Mouse (Mus musculus) liver, embryonic 14.5 days (tissue): ENCODE results near the gene Tmem237. TPM values are rescaled to one million over a fixed set of nuclear protein-coding genes. Genes with fewer than 3 reads are reported as not detected.
A peak's percentile ranks its signal among the peaks of the same experiment; 100 is the strongest.

Experiments used
- ATAC-seq: fragments of 200-750 bp; cut with Nextera tagmentation; 2 replicates; pipeline ENCODE4 v1.8.0; 2017; ENCODE audit warnings: moderate number of reproducible peaks, mild to moderate bottlenecking, moderate library complexity; ENCODE audit not compliant: insufficient read depth
- DNase-seq, 3 experiments: peaks; one replicate each; pipeline ENCODE4 v3.0.0-alpha.2; 2012 to 2013; ENCODE audit warnings: low read depth in 3 of 3, low spot score in 3 of 3
- H3K27ac ChIP-seq: fragments of 300-500 bp; sonication (generic); 2 replicates; pipeline ENCODE4 v1.5.1; 2014; ENCODE audit warnings: moderate library complexity, mild to moderate bottlenecking, control low read depth, inconsistent platforms
- H3K27me3 ChIP-seq: fragments of 300-500 bp; sonication (generic); 2 replicates; pipeline ENCODE4 v1.6.1; 2014; ENCODE audit warnings: mild to moderate bottlenecking, low read length, moderate library complexity; ENCODE audit not compliant: control insufficient read depth, insufficient read depth
- H3K36me3 ChIP-seq: fragments of 300-500 bp; sonication (generic); replicated peaks from 2 replicates; pipeline ENCODE4 v1.6.1; 2014; ENCODE audit warnings: low read depth; ENCODE audit not compliant: control insufficient read depth, insufficient read depth
- H3K4me1 ChIP-seq, 2 experiments: fragments of 200-500 bp in 1 of 2; fragments of 300-500 bp in 1 of 2; sonication (generic) in 1 of 2; replicated peaks; 2 replicates each; pipeline ENCODE4 v1.6.1; 2012 to 2014; ENCODE audit warnings: antibody characterized with exemption in 1 of 2, inconsistent platforms in 1 of 2, low read length in 1 of 2; ENCODE audit not compliant: control insufficient read depth in 2 of 2, insufficient read depth in 2 of 2
- H3K4me2 ChIP-seq: fragments of 300-500 bp; sonication (generic); 2 replicates; pipeline ENCODE4 v1.6.1; 2014; ENCODE audit warnings: low read depth, mild to moderate bottlenecking, control low read depth, moderate library complexity
- H3K4me3 ChIP-seq, 2 experiments: fragments of 200-500 bp in 1 of 2; fragments of 300-500 bp in 1 of 2; sonication (generic) in 1 of 2; 2 replicates each; pipeline ENCODE4 v1.5.1; 2012 to 2014; ENCODE audit warnings: low read depth in 2 of 2, low read length in 2 of 2, mild to moderate bottlenecking in 2 of 2, control low read depth in 1 of 2, inconsistent platforms in 1 of 2, moderate library complexity in 1 of 2; ENCODE audit not compliant: insufficient read depth in 1 of 2
- H3K9ac ChIP-seq: fragments of 300-500 bp; sonication (generic); replicated peaks from 2 replicates; pipeline ENCODE4 v1.6.1; 2014; ENCODE audit warnings: mild to moderate bottlenecking, control low read depth, moderate library complexity
- H3K9me3 ChIP-seq: fragments of 300-500 bp; sonication (generic); 2 replicates; pipeline ENCODE4 v1.6.1; 2016; ENCODE audit warnings: low read length, mixed read lengths; ENCODE audit not compliant: control insufficient read depth
- CTCF ChIP-seq: IDR thresholded peaks from 2 replicates; pipeline ENCODE4 v1.5.1; 2016; ENCODE audit warnings: antibody characterized with exemption, low read depth, control low read depth
- EP300 ChIP-seq: IDR thresholded peaks from 2 replicates; pipeline ENCODE4 v1.6.1; 2016; ENCODE audit warnings: antibody characterized with exemption, low read depth
- WGBS: fragments of 180-500 bp; shearing (Covaris S2); extraction: QIAGEN DNeasy Blood & Tissue Kit; methylation state at CpG from one replicate; pipeline ENCODE4 v1.1.7; 2014; ENCODE audit not compliant: insufficient replicate concordance; 5-methylcytosine and 5-hydroxymethylcytosine counted together
- polyA plus RNA-seq, 2 experiments: library from polyadenylated mRNA; depleted of rRNA in 1 of 2; stranded (reverse) in 1 of 2; unstranded in 1 of 2; fragments of >200 nt; fragmentation: Nextera tagmentation in 1 of 2; extraction: Ambion mirVana in 1 of 2; gene quantifications; 2 replicates each; pipeline versions ENCODE4 v1.2.1 to v1.2.3; 2012 to 2014

Tmem237 gene
- polyA plus RNA-seq (2012; rRNA removed) (3.1 and 4.3 TPM in 2 replicates), polyA plus RNA-seq (2014; fragmentation: Nextera tagmentation; extraction: Ambion mirVana) (6.5 and 6.9 TPM in 2 replicates)

- Histone ChIP-seq H3K9ac (peak within 1 kb of the TSS; percentile 61), H3K4me1 (peaks cover 0 to 6% of the 10 kb centered on the region in 2 experiments; a peak in 3 of 4 replicates), H3K4me2 (peak within 1 kb of the TSS; percentile 69), H3K27me3 (no peaks in the 10 kb centered on the region), H3K9me3 (no peaks in the 10 kb centered on the region), H3K36me3 (no peaks in the 10 kb centered on the region), H3K4me3 (peak within 1 kb of the TSS; percentile 59 to 80), H3K27ac (no peak within 1 kb of the TSS)
- WGBS, result under 1% methylated on average over 74 of the region's 74 CpGs
- TF ChIP-seq CTCF (no peak), EP300 (no peak)
- ATAC-seq (peak; percentile 97), DNase-seq (peak; percentile 68 to 74 (median 70))
Observed at GRCm38 (mm10) chr1:59119720-59120457, at the start of gene Tmem237. Gene Tmem237 (minus strand): TSS chr1:59120408.

GRCm38 (mm10) chr1:59169586-59169985, 49.4 kb upstream of the Tmem237 start:
- Histone ChIP-seq H3K9ac (no peak overlapping the region), H3K27me3 (no peaks in the 10 kb centered on the region), H3K9me3 (no peaks in the 10 kb centered on the region), H3K4me3 (no peak overlapping the region), H3K27ac (no peak overlapping the region), H3K4me1 (peaks cover 0 to 15% of the 10 kb centered on the region in 2 experiments; a peak in 3 of 4 replicates), H3K36me3 (no peaks in the 10 kb centered on the region), H3K4me2 (no peak overlapping the region)
- DNase-seq (no peak), ATAC-seq (no peak)
- no peak for TF ChIP-seq EP300
- TF ChIP-seq CTCF, result no peak
- WGBS, result 73% methylated on average over 6 of the region's 6 CpGs

- H3K9ac ChIP-seq, result no peak overlapping the region
- TF ChIP-seq EP300, result no peak
- no peak for TF ChIP-seq CTCF
- peaks cover 0 to 15% of the 10 kb centered on the region in 2 experiments; a peak in 3 of 4 replicates for H3K4me1 ChIP-seq
- no peak overlapping the region for H3K4me2 ChIP-seq
- H3K9me3 ChIP-seq, result no peaks in the 10 kb centered on the region
- H3K36me3 ChIP-seq, result no peaks in the 10 kb centered on the region
- no peak overlapping the region for H3K27ac ChIP-seq
- ATAC-seq (no peak), DNase-seq (no peak)
- WGBS, result 76% methylated on average over 2 of the region's 2 CpGs
- H3K27me3 ChIP-seq, result no peaks in the 10 kb centered on the region
- no peak overlapping the region for H3K4me3 ChIP-seq
Observed at GRCm38 (mm10) chr1:59168556-59168955, 48.3 kb upstream of the Tmem237 start.

GRCm38 (mm10) chr1:59167654-59168425, 47.6 kb upstream of the Tmem237 start:
- no peaks in the 10 kb centered on the region for H3K9me3 ChIP-seq

More at GRCm38 (mm10) chr1:59167654-59168425, 47.6 kb upstream of the Tmem237 start:
- no peak for TF ChIP-seq CTCF
- no peak for TF ChIP-seq EP300
- ATAC-seq (no peak), DNase-seq (no peak)
- H3K4me1 ChIP-seq, result peaks cover 0 to 11% of the 10 kb centered on the region in 2 experiments; a peak in 3 of 4 replicates
- no peaks in the 10 kb centered on the region for H3K36me3 ChIP-seq
- H3K9ac ChIP-seq, result no peak overlapping the region
- H3K4me2 ChIP-seq, result no peak overlapping the region
- no peak overlapping the region for H3K4me3 ChIP-seq
- H3K27ac ChIP-seq, result no peak overlapping the region
- no peaks in the 10 kb centered on the region for H3K27me3 ChIP-seq
- 68% methylated on average over 4 of the region's 4 CpGs for WGBS
